Mouse (Mus musculus) ES-Bruce4 (cell line): Measurements from ENCODE around the gene Adgrb2.

Experiments used
- CTCF ChIP-seq: IDR thresholded peaks from one replicate; pipeline ENCODE4 v1.8.1; 2011; ENCODE audit warnings: low read depth, low read length
- EP300 ChIP-seq: IDR thresholded peaks from 2 replicates; pipeline ENCODE4 v1.6.1; 2011; ENCODE audit warnings: low read depth, low read length; ENCODE audit not compliant: insufficient read depth
- POLR2A ChIP-seq: IDR thresholded peaks from one replicate; pipeline ENCODE4 v1.8.1; 2011; ENCODE audit warnings: low read length; ENCODE audit not compliant: insufficient read depth

- no peak for TF ChIP-seq CTCF
- TF ChIP-seq EP300 = no peak
- TF ChIP-seq POLR2A = no peak
Measured at GRCm38 (mm10) chr4:129983046-129983445, 1.6 kb upstream of the Adgrb2 start.
